Mouse (Mus musculus): Measurements from ENCODE around the gene Sox9.

The Sox9 gene

GRCm38 (mm10) chr11:112798831-112799382 is 16.9 kb downstream of the Sox9 start:
- DNase-seq (ENCODE audit: low read depth, low spot score), result no peak

DNA sequence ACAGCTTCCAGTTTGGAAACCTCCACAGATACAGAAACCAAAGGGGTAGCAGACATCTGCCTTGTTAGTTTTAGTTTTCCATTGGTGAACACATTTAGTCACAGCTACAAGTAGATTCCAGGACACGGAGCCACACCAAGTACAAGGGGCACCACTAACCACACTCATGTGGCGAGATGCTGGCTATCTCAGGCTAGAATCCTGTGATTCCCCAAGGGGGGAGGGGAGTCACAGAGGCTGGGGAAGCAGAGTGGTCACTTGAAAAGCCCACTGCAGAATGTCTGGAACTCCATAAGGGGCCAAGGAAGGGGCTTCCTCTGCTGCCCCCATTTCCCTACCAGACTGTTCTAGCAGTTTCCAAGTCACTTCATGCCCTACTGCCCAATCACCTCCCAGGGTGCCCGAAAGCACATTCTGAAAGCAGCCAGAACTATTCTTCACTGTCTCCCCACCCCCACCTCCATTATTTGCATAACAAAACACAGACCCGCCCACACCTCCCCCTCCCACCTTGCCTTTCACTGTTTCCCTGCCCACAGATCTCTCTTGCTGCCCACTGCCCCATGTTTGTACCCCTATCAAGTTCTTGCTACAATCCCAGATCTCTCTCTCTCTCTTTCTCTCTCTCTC is 19.3 kb downstream of the Sox9 start:
- no peak for DNase-seq (ENCODE audit: low read depth, low spot score)

DNA sequence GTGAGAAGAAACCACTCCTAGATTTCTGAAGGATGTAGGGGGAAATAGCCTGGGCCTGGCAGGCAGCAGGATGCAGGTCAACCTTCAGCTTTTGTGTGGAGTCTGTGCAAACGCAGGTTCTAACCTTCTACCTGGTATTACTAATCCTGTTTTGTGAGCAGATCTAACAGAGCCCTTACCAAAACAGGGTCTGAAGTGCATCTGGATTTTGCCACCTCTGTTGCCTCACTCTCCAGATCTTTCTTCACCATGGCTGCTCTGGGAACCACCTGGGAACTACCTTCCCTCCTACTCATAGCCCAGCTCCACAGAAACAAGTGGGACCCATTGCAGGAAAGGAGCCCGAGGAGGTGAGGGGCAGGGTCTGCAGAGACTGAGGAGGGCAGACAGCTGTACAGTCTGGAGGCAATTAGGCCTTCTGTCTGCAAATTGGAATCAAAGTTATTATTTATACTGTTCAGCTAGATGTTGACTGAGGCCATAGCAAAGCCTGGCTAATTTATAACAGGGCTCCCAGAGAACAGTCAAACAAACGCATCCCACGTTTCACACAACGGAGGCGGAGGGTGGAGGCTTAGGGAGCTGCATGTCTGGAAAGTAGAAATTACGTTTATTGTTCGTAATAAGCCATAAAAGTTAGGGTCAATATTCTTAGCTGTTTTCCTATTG is 25.9 kb downstream of the Sox9 start:
- no peak for DNase-seq (ENCODE audit: low read depth, low spot score)

DNA sequence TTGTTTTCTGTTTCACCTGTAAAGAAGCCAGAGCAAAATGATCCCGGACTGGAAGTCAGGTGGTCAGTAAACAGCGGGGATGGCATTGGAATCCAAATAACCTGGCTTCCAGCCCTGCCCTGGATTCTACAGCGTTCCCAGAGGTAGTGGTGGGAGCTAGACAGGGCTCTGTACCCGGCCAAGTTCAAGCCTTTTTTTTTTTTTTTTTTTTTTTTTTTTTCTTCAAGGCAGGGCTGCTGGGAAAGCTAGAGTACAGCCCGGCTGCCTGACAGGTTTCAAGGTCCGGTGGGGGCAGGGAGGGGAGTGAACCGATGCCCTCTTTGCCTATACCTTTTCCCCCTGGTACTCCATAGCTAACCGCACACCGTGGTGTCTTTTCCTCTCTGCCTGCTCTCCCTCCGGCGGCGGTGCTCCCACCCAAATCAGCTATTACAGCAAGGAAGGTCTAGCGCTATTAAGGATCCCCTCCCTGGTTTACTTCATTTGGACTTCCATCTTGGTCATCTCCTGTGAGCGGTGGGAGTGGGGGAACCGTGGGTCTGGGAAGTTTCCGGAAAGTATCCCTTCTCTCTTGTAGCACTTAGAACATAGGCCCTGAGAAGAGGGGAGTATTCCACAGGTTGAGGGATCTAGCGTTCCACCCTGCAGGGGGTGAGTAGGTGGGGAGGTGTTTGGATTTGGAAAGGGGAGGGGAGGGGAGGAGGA is 28.6 kb downstream of the Sox9 start:
- no peak for DNase-seq (ENCODE audit: low read depth, low spot score)

DNA sequence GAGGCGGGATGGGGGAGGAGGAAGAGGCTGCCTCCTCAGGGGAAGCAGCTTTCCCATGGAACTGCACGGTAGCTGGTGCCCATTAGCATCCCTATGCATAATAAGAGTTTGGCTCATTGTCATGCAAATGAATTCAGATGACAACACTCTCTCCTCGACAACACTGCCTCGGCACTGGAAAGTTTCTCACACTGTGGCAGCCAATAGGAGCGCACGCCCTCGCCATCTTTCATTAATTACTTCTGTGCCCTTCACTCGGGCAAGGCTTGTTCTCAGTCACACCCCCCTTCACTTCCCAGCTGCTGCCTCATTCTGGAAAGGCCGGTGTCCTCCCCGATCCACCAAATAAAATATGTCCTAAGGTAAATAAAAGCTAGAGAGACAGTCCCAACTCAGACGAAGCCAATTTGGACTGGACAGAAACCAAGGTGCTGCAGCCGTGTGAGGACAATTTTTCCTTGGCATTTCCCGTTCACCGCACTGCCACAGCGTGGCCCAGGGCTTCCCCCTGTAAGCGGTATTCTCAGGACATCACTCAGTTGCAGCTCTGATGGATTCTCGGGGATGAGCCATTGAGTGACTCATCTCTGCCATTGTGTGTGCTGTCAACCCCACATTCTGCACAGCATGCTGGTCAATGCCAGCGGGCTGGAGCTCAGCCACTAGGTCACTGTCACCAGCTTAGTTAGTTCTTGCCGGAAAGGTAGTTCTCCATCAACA is 29.3 kb downstream of the Sox9 start:
- DNase-seq (ENCODE audit: low read depth, low spot score), result no peak

DNA sequence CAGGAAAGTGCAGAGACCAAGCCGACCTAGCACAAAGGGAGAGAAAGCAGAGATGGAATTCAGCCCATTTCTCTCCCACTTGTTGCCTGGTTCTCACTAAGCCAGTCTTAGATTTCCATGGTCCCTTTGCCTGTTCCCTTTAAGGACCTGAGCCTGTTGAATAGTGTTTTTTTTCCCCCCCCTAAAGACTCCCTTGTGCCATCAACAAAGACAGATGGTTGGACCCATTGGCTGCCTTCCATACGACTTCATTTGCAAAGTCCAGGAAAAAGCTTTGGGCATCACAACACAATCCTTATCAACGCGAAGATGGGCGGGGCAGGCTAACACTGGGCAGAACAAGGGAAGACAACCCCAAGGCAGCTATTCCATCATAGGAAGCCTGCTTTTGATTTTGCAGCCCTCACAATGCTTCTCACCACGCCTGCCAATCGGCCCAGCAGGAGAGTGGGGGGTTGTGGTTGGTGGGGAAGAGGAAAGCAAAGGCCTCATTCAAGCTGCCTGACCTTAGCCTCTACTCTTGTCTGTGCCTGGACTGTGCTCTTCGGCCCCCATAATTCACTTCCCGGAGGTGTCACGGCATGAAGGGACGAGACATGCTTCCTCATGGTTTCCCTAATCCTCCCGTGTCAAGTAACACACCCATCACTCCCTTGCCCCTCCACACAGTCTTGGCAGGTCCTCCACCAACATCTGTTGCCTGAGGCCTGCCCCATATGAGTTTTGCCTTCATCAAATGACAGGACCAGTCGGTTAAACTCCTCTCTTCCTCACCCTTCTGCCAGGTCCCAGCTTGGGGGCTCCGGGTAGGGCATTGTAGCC is 36.0 kb downstream of the Sox9 start:
- DNase-seq (ENCODE audit: low read depth, low spot score), result no peak

DNA sequence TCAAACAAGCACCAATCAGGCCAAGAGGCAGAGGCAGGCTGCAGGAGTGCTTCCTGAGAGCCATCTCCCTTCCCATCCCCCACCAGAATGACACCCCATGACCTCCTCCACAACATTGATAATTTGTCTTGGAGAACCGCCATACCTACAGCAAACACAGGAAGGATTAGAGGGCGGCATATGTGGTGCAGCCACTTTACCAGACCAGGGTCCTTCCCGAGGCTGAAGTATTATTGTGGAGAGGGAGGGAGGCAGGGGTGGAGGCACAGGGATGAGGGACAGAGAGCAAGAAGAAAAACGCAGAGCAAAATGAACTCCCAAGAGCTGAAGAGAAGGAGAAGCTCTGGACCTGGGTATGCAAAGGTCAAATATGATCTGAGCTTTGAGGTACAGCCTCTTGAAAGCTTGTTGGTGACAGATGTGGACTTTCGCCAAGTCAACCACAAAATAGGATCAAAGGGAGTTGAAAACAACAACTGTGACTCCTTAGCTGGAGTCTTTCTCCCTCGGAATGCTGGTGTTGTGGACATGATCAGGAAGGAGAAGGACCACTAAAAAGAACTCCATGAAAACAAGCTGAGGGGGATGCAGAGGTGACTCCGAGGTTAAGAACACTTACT is 36.7 kb downstream of the Sox9 start:
- no peak for DNase-seq (ENCODE audit: low read depth, low spot score)

GRCm38 (mm10) chr11:112821536-112821935 is 39.5 kb downstream of the Sox9 start:
- DNase-seq (ENCODE audit: low read depth, low spot score), result no peak

- DNase-seq (ENCODE audit: low read depth, low spot score), result no peak
Observed at GRCm38 (mm10) chr11:112824146-112824545, 42.1 kb downstream of the Sox9 start.

GRCm38 (mm10) chr11:112826193-112827043 is 44.4 kb downstream of the Sox9 start:
- DNase-seq (ENCODE audit: low read depth, low spot score), result no peak

- no peak for DNase-seq (ENCODE audit: low read depth, low spot score)
Observed at GRCm38 (mm10) chr11:112827044-112827347, 45.0 kb downstream of the Sox9 start.

DNA sequence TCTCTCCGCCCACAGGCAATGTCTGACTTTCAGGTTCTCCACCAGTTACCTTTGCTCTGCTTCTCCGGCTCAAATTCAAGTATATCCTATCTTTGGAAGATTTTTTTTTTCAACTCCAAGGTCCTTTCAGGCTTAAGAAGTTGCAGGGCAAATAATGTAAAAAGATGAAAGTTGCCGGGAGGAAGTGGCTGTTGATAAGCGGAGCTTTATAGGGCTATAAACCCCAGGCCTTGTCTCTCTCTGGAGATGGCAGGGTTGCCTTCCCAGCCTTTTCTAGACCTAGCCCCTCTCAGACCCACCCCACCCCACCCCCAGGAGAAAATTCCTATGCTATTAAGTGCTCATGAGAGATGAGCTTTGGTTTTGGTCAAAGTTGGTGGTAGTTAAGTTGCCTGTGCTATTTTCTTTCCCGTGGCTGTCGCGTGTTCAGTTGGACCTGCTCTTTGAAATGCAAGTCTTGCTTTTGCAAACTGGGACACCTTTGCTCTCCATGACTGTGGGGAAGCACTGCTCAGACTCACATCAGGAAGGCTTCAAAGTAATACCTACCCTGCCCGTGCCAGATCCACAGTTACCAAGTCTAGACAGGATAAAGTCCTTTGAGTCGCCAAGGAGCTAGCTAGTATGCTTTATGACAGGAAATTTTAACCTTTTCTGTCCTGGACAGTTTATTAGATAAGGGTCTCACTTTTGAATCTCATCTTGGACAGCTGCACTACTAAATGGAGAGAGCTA is 46.7 kb downstream of the Sox9 start:
- no peak for DNase-seq (ENCODE audit: low read depth, low spot score)

DNA sequence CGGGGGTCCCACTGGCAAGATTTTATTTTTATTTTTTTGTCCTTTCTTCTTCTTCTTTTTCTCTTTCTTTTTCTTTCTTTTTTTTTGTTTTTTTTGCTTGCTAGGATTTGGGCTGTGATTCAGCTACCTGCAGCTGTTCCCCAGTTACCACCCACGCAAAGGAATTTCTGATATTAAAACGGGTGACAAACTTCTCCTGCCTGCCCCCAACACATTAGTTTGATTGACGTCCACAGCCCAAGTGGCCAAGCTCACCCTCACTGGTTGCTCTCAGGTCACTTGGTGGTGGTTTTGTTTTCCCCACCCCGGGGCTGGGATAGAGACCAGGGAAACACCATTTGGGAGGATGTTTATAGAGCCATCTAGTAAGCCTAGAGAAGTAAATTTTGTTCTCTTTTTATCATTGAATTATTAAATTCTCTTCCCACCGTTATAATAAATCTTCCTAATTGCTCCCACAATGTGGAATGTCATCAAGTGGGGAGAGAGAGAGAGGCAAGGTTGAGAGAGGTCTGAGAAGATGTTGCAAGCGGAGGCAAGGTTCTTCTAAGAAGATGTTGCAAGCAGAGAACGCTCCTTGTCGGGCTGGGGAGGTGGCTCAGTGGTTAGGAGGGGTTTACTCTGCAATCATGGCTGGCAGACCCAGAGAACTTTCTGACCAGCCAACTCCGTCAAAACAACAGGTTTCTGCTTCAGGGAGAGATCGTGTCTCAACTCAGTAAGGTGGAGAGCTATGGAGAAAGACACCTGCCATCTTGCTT is 52.4 kb downstream of the Sox9 start:
- DNase-seq (ENCODE audit: low read depth, low spot score), result no peak

- no peak for DNase-seq (ENCODE audit: low read depth, low spot score)
Observed at GRCm38 (mm10) chr11:112835468-112836092, 53.6 kb downstream of the Sox9 start.
